ENCODE assay signal across 8 mouse cellular contexts in genomic region chr13:83739541-83740061, GRCm38 (mm10).
DNase-seq lines count a peak whose midpoint lies in the region; ATAC-seq and TF ChIP-seq lines count a peak whose summit lies in the region.

No protein-coding gene starts in this region.

- no peak overlapping the region for H3K9ac ChIP-seq in lung, postnatal 0 days (replicated peaks; ENCODE audit: low read depth)
- H3K9ac ChIP-seq in forebrain, embryonic 12.5 days, result peak overlapping the region; percentile 95
- peak overlapping the region; percentile 80 for H3K9ac ChIP-seq in midbrain, embryonic 16.5 days (ENCODE audit: low read depth, low read length)

- H3K27me3 ChIP-seq in lung, postnatal 0 days (replicated peaks; ENCODE audit: insufficient read depth, low read length), result peaks cover 43% of the 10 kb centered on the region
- H3K27me3 ChIP-seq in forebrain, embryonic 12.5 days, result no peaks in the 10 kb centered on the region
- no peaks in the 10 kb centered on the region for H3K27me3 ChIP-seq in midbrain, embryonic 16.5 days (ENCODE audit: control insufficient read depth, insufficient read depth, low read depth, low read length)

- no peak overlapping the region for H3K27ac ChIP-seq in lung, postnatal 0 days (ENCODE audit: low read length)
- H3K27ac ChIP-seq in forebrain, embryonic 12.5 days, result peak overlapping the region; percentile 98
- H3K27ac ChIP-seq in layer of hippocampus, adult 2 months, result peak overlapping the region; percentile 100
- H3K27ac ChIP-seq in midbrain, embryonic 16.5 days (ENCODE audit: low read length), result peak overlapping the region; percentile 86

- no peaks in the 10 kb centered on the region for H3K36me3 ChIP-seq in lung, postnatal 0 days (ENCODE audit: insufficient read depth, low read length)
- H3K36me3 ChIP-seq in forebrain, embryonic 12.5 days (replicated peaks), result peaks cover 29% of the 10 kb centered on the region
- no peaks in the 10 kb centered on the region for H3K36me3 ChIP-seq in midbrain, embryonic 16.5 days (ENCODE audit: control insufficient read depth, insufficient read depth, low read length)

- H3K4me3 ChIP-seq in lung, postnatal 0 days (ENCODE audit: low read depth, low read length), result peak overlapping the region; percentile 8; the same call in 1 of the 2 replicates
- H3K4me3 ChIP-seq in forebrain, embryonic 12.5 days (replicated peaks), result peak overlapping the region; percentile 50
- H3K4me3 ChIP-seq in layer of hippocampus, adult 2 months, result peak overlapping the region; percentile 88
- H3K4me3 ChIP-seq in midbrain, embryonic 16.5 days (ENCODE audit: low read depth, low read length), result peak overlapping the region; percentile 54

- H3K4me2 ChIP-seq in lung, postnatal 0 days (replicated peaks; ENCODE audit: low read depth, low read length), result no peak overlapping the region
- H3K4me2 ChIP-seq in forebrain, embryonic 12.5 days, result peak overlapping the region; percentile 77
- peak overlapping the region; percentile 57 for H3K4me2 ChIP-seq in midbrain, embryonic 16.5 days (ENCODE audit: low read length)

- ATAC-seq in lung, postnatal 0 days, result no peak
- ATAC-seq in forebrain, embryonic 12.5 days (ENCODE audit: low FRiP score), result peak; percentile 75
- peak; percentile 70 for ATAC-seq in midbrain, embryonic 16.5 days

- 3% methylated on average over 15 of the region's 15 CpGs for whole genome bisulfite sequencing in lung, postnatal 0 days
- WGBS in forebrain, embryonic 12.5 days, result under 1% methylated on average over 15 of the region's 15 CpGs
- 2% methylated on average over 15 of the region's 15 CpGs for whole genome bisulfite sequencing in midbrain, embryonic 16.5 days

- no peak for TF ChIP-seq CTCF in lung, postnatal 0 days (IDR thresholded peaks at IDR 0.05)
- no peak for TF ChIP-seq CTCF in layer of hippocampus, adult 2 months (conservative IDR thresholded peaks at IDR 0.05)

- H3K4me1 ChIP-seq in lung, postnatal 0 days (ENCODE audit: insufficient read depth, low read depth, low read length), result peaks cover 4% of the 10 kb centered on the region; the same call in 1 of the 2 replicates
- peaks cover 13% of the 10 kb centered on the region for H3K4me1 ChIP-seq in forebrain, embryonic 12.5 days
- H3K4me1 ChIP-seq in midbrain, embryonic 16.5 days (ENCODE audit: control insufficient read depth, insufficient read depth, low read length), result peaks cover 14% of the 10 kb centered on the region

- H3K9me3 ChIP-seq in lung, postnatal 0 days (ENCODE audit: low read length), result no peaks in the 10 kb centered on the region
- H3K9me3 ChIP-seq in forebrain, embryonic 12.5 days, result no peaks in the 10 kb centered on the region
- H3K9me3 ChIP-seq in midbrain, embryonic 16.5 days (replicated peaks; ENCODE audit: control insufficient read depth, low read length, poor library complexity, severe bottlenecking), result no peaks in the 10 kb centered on the region

- DNase-seq in lung, postnatal 0 days (ENCODE audit: low spot score), result no peak
- DNase-seq in lung, postnatal 25 days (ENCODE audit: low spot score), result no peak
- peak; percentile 81 to 92 for DNase-seq in layer of hippocampus, adult 2 months (ENCODE audit: low spot score in 2 of 2)
- DNase-seq in adrenal gland, postnatal 25 days, result no peak
- DNase-seq in spleen, adult 18-20 months, result no peak
- no peak for DNase-seq in lung, adult 18-20 months

- no peak for TF ChIP-seq EP300 in lung, postnatal 0 days (IDR thresholded peaks at IDR 0.05)

Comparison
In these comparisons a context has a peak if more than half of its experiments do, and no peak if none do; other contexts are left out.
1. DNase-seq: peak in layer of hippocampus, adult 2 months (2 of 2); none in lung, postnatal 0 days (single experiment), lung, postnatal 25 days (single experiment), adrenal gland, postnatal 25 days (single experiment), spleen, adult 18-20 months (0 of 2) and lung, adult 18-20 months (0 of 2).
2. H3K4me3 ChIP-seq: peak in every context shown above with its lines; median percentile 88 in layer of hippocampus, adult 2 months; 54 in midbrain, embryonic 16.5 days; 50 in forebrain, embryonic 12.5 days; 8 in lung, postnatal 0 days.